Comparison of ENCODE assay signal across 9 mouse cellular contexts in the genomic region with DNA sequence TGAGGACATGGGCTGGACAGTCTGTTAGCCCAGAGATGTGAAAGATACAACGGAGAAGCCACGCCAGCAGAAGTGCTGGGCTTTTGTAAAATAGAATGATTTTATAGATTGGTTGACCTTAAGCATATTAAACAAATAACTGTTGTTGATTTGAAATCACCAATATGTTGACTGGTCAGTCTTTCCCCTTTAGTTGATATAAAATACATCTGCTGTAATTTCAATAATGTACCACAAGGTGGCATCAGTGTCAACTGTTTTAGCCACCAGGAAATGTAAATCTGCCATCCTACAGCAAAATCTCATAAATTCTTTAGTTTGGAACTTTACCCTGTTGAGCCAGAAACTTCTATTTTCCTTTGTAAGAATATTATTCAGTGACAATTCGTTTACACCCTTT. TPM values are rescaled to one million over a fixed set of nuclear protein-coding genes. Genes with fewer than 3 reads are reported as not detected.
DNase-seq lines count a peak whose midpoint lies in the region; ATAC-seq and TF ChIP-seq lines count a peak whose summit lies in the region.
"Had no signal": no experiment of that assay in that cellular context is flagged by ENCODE, and none has a peak within 500 bp of the region (broad histone marks: within the 10 kb centered on the region; RNA-seq: fewer than 3 reads in every experiment).

No protein-coding gene starts in this region.

- no peak for DNase-seq in gastrocnemius, adult 2 months
- no peak for DNase-seq in gastrocnemius, postnatal 14 days
- peak; percentile 95 for DNase-seq in midbrain, embryonic 11.5 days (ENCODE audit: low spot score, missing footprints)
- DNase-seq in embryo, embryonic 10 days (ENCODE audit: low spot score): peak; percentile 62
- peak; percentile 81 for DNase-seq in retina, embryonic 14.5 days (ENCODE audit: low spot score)
- no peak for DNase-seq in cerebellum, adult 18-20 months
- no peak for DNase-seq in layer of hippocampus, postnatal 25 days (ENCODE audit: extremely low spot score in 1 of 2, low spot score in 1 of 2)

- TF ChIP-seq CTCF in gastrocnemius, adult 2 months (IDR thresholded peaks at IDR 0.05): peak; percentile 84

- no peak overlapping the region for H3K4me2 ChIP-seq in midbrain, embryonic 11.5 days
- H3K4me2 ChIP-seq in midbrain, embryonic 15.5 days: no peak overlapping the region

- ATAC-seq in midbrain, embryonic 11.5 days (ENCODE audit: low FRiP score): no peak
- ATAC-seq in midbrain, embryonic 15.5 days (replicated peaks): no peak

- peaks cover 7% of the 10 kb centered on the region for H3K36me3 ChIP-seq in midbrain, embryonic 11.5 days (ENCODE audit: control insufficient read depth, insufficient read depth, low read length)
- H3K36me3 ChIP-seq in midbrain, embryonic 15.5 days (replicated peaks): no peaks in the 10 kb centered on the region; the same call in 1 of the 2 replicates

- H3K9ac ChIP-seq in midbrain, embryonic 11.5 days (ENCODE audit: low read length): no peak overlapping the region
- H3K9ac ChIP-seq in midbrain, embryonic 15.5 days: no peak overlapping the region

- intact Hi-C loops in gastrocnemius, adult 2 months (cut with DNase I): no loop called here
- intact Hi-C loops in gastrocnemius, postnatal 14 days (cut with DNase I; ENCODE audit: low total_unique reads): no loop called here

- H3K9me3 ChIP-seq in midbrain, embryonic 11.5 days (ENCODE audit: control insufficient read depth, low read length): no peaks in the 10 kb centered on the region
- no peaks in the 10 kb centered on the region for H3K9me3 ChIP-seq in midbrain, embryonic 15.5 days
- H3K9me3 ChIP-seq: midbrain, embryonic 10.5 days had no signal

- WGBS in midbrain, embryonic 11.5 days: 53% methylated on average over 3 of the region's 3 CpGs
- WGBS in midbrain, embryonic 15.5 days: 44% methylated on average over 3 of the region's 3 CpGs

- no peaks in the 10 kb centered on the region for H3K27me3 ChIP-seq in midbrain, embryonic 11.5 days (ENCODE audit: control insufficient read depth, insufficient read depth, low read length)
- no peaks in the 10 kb centered on the region for H3K27me3 ChIP-seq in midbrain, embryonic 15.5 days (replicated peaks)

- H3K4me3 ChIP-seq in gastrocnemius, adult 2 months: no peak overlapping the region
- H3K4me3 ChIP-seq in midbrain, embryonic 11.5 days (ENCODE audit: low read depth, low read length): no peak overlapping the region
- no peak overlapping the region for H3K4me3 ChIP-seq in midbrain, embryonic 15.5 days
- H3K4me3 ChIP-seq: midbrain, embryonic 10.5 days had no signal

- H3K4me1 ChIP-seq in midbrain, embryonic 11.5 days (ENCODE audit: control insufficient read depth, insufficient read depth, low read length): no peaks in the 10 kb centered on the region
- H3K4me1 ChIP-seq in midbrain, embryonic 15.5 days: no peaks in the 10 kb centered on the region

- no peak overlapping the region for H3K27ac ChIP-seq in gastrocnemius, adult 2 months
- H3K27ac ChIP-seq in midbrain, embryonic 11.5 days (ENCODE audit: low read depth, low read length): no peak overlapping the region
- H3K27ac ChIP-seq in midbrain, embryonic 15.5 days: no peak overlapping the region
- H3K27ac ChIP-seq: midbrain, embryonic 10.5 days had no signal

RNA-seq across cellular contexts. Expression of gene Mtap, which starts 9.4 kb away (rescaled TPM):
- 10 to 100 TPM; 13.9 to 15.3 TPM for total RNA-seq in gastrocnemius, adult 2 months (2021)
- 10 to 100 TPM; 12.4 to 14.8 TPM for total RNA-seq in gastrocnemius, postnatal 14 days (2021)
- polyA plus RNA-seq in midbrain, embryonic 11.5 days (2014; fragmentation: Nextera tagmentation; extraction: Ambion mirVana): 91.1 and 96.1 TPM in 2 replicates
- polyA plus RNA-seq in midbrain, embryonic 15.5 days (2015; fragmentation: Nextera tagmentation; extraction: Ambion mirVana): 18.0 and 18.3 TPM in 2 replicates
- total RNA-seq in layer of hippocampus, postnatal 25 days (2021): 1 to 10 TPM; 9.2 to 9.8 TPM

Comparison
In these comparisons a context has a peak if more than half of its experiments do, and no peak if none do; other contexts are left out.
1. DNase-seq: peak in midbrain, embryonic 11.5 days (single experiment), embryo, embryonic 10 days (single experiment) and retina, embryonic 14.5 days (single experiment); none in gastrocnemius, adult 2 months (single experiment), gastrocnemius, postnatal 14 days (single experiment), cerebellum, adult 18-20 months (0 of 2) and layer of hippocampus, postnatal 25 days (0 of 2).